Mouse (Mus musculus): ENCODE measurements around the gene Pmepa1. TPM values are rescaled to one million over a fixed set of nuclear protein-coding genes. Genes with fewer than 3 reads are reported as not detected.

Gene Pmepa1
- total and polyA plus RNA-seq, 2 experiments from 2014 or later, result 3.1 to 6.9 TPM

GRCm38 (mm10) chr2:173278846-173279580, 2.7 kb upstream of the Pmepa1 start:
- Histone ChIP-seq H3K36me3 (ENCODE audit: insufficient read depth) (no peaks in the 10 kb centered on the region), H3K9me3 (ENCODE audit: low read length) (no peaks in the 10 kb centered on the region), H3K4me3 (ENCODE audit: low read depth, low read length) (no peak overlapping the region), H3K4me2 (ENCODE audit: low read depth) (no peak overlapping the region), H3K4me1 (ENCODE audit: insufficient read depth) (peaks cover 11% of the 10 kb centered on the region; the same call in 1 of the 2 replicates), H3K27ac (ENCODE audit: low read depth, low read length) (no peak overlapping the region), H3K9ac (no peak overlapping the region), H3K27me3 (ENCODE audit: insufficient read depth, low read length) (no peaks in the 10 kb centered on the region)
- ATAC-seq (no peak), DNase-seq (no peak)
- 82% methylated on average over 16 of the region's 16 CpGs for WGBS
- peak; percentile 48 for TF ChIP-seq CTCF (IDR thresholded peaks at IDR 0.05; ENCODE audit: low read depth)

DNA sequence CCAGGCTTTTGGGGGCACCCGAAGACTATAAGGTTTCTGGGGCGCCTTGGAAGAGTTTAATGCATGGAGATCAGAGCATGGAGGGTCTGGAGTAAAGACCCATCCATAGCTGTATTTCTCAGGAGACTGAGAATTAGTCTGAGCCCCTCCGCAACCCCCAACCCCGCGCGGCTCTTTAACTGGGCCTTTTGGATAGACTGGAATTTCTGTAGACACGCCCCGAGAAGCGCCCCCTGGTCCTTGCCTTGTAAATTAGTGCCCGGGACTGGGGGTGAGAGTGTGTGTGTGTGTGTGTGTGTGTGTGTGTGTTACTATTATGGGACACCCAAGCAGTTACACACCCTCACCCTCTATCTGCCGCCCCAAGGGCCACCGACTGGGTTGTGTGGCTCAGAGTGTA, 526 bp upstream of the Pmepa1 start:
- H3K4me1 ChIP-seq (ENCODE audit: insufficient read depth), result peaks cover 14% of the 10 kb centered on the region; the same call in 1 of the 2 replicates
- no peak for TF ChIP-seq CTCF (IDR thresholded peaks at IDR 0.05; ENCODE audit: low read depth)
- peak overlapping the region; percentile 76 for H3K4me2 ChIP-seq (ENCODE audit: low read depth)
- H3K27ac ChIP-seq (ENCODE audit: low read depth, low read length), result peak overlapping the region; percentile 89
- WGBS, result 3% methylated on average over 12 of the region's 12 CpGs
- no peaks in the 10 kb centered on the region for H3K27me3 ChIP-seq (ENCODE audit: insufficient read depth, low read length)
- ATAC-seq, result peak; percentile 12
- peak overlapping the region; percentile 96 for H3K4me3 ChIP-seq (ENCODE audit: low read depth, low read length)
- no peaks in the 10 kb centered on the region for H3K9me3 ChIP-seq (ENCODE audit: low read length)
- H3K36me3 ChIP-seq (ENCODE audit: insufficient read depth), result no peaks in the 10 kb centered on the region
- DNase-seq, result no peak
- H3K9ac ChIP-seq, result peak overlapping the region; percentile 99

- no peaks in the 10 kb centered on the region for H3K27me3 ChIP-seq (ENCODE audit: insufficient read depth, low read length)
- no peak for TF ChIP-seq CTCF (IDR thresholded peaks at IDR 0.05; ENCODE audit: low read depth)
- DNase-seq (peak; percentile 62), ATAC-seq (peak; percentile 8)
- H3K9ac ChIP-seq, result peak overlapping the region; percentile 99
- WGBS, result under 1% methylated on average over 86 of the region's 93 CpGs
- no peaks in the 10 kb centered on the region for H3K36me3 ChIP-seq (ENCODE audit: insufficient read depth)
- H3K4me3 ChIP-seq (ENCODE audit: low read depth, low read length), result peak overlapping the region; percentile 96
- peak overlapping the region; percentile 76 for H3K4me2 ChIP-seq (ENCODE audit: low read depth)
- H3K9me3 ChIP-seq (ENCODE audit: low read length), result no peaks in the 10 kb centered on the region
- H3K4me1 ChIP-seq (ENCODE audit: insufficient read depth), result peaks cover 15% of the 10 kb centered on the region; the same call in 1 of the 2 replicates
- H3K27ac ChIP-seq (ENCODE audit: low read depth, low read length), result peak overlapping the region; percentile 89
Observed at GRCm38 (mm10) chr2:173275343-173276201, 761 bp downstream of the Pmepa1 start.

GRCm38 (mm10) chr2:173274428-173275342, 1.6 kb downstream of the Pmepa1 start:
- H3K4me1 ChIP-seq (ENCODE audit: insufficient read depth), result peaks cover 22% of the 10 kb centered on the region; the same call in 1 of the 2 replicates
- WGBS, result 10% methylated on average over 15 of the region's 15 CpGs
- no peak for ATAC-seq

DNA sequence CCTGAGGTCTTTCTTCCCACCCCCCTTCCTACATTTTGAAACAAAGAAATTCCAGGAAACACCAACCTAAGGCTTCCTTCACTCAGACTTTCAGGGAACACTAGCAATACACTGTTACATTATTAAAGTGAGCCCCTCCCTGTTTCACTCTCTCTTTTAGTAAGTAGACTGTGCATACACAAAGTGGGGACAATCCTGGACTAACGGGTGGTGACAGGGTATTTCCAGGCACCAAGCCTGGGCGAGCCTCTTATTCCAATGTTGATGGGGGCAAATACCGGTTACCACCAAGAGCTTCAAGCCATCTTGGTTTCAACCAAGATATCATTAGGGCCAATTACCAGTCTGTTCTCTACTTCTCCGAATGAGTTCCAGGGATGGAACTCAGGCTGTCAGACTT, 2.4 kb downstream of the Pmepa1 start:
- Histone ChIP-seq H3K4me3 (ENCODE audit: low read depth, low read length) (peak overlapping the region; percentile 96), H3K9ac (no peak overlapping the region; the same call in 1 of the 2 replicates), H3K9me3 (ENCODE audit: low read length) (no peaks in the 10 kb centered on the region), H3K4me2 (ENCODE audit: low read depth) (peak overlapping the region; percentile 76), H3K27ac (ENCODE audit: low read depth, low read length) (no peak overlapping the region), H3K27me3 (ENCODE audit: insufficient read depth, low read length) (no peaks in the 10 kb centered on the region), H3K36me3 (ENCODE audit: insufficient read depth) (no peaks in the 10 kb centered on the region), H3K4me1 (ENCODE audit: insufficient read depth) (peaks cover 24% of the 10 kb centered on the region; the same call in 1 of the 2 replicates)
- no peak for TF ChIP-seq CTCF (IDR thresholded peaks at IDR 0.05; ENCODE audit: low read depth)
- ATAC-seq, result no peak
- no peak for DNase-seq
- 33% methylated on average over 4 of the region's 4 CpGs for WGBS

More at GRCm38 (mm10) chr2:173274428-173275342, 1.6 kb downstream of the Pmepa1 start:
- H3K4me3 ChIP-seq (ENCODE audit: low read depth, low read length), result peak overlapping the region; percentile 96
- H3K27ac ChIP-seq (ENCODE audit: low read depth, low read length), result peak overlapping the region; percentile 89
- no peaks in the 10 kb centered on the region for H3K9me3 ChIP-seq (ENCODE audit: low read length)
- H3K36me3 ChIP-seq (ENCODE audit: insufficient read depth), result no peaks in the 10 kb centered on the region
- peak overlapping the region; percentile 99 for H3K9ac ChIP-seq
- DNase-seq, result peak; percentile 26
- no peaks in the 10 kb centered on the region for H3K27me3 ChIP-seq (ENCODE audit: insufficient read depth, low read length)
- TF ChIP-seq CTCF (IDR thresholded peaks at IDR 0.05; ENCODE audit: low read depth), result no peak
- H3K4me2 ChIP-seq (ENCODE audit: low read depth), result peak overlapping the region; percentile 76

DNA sequence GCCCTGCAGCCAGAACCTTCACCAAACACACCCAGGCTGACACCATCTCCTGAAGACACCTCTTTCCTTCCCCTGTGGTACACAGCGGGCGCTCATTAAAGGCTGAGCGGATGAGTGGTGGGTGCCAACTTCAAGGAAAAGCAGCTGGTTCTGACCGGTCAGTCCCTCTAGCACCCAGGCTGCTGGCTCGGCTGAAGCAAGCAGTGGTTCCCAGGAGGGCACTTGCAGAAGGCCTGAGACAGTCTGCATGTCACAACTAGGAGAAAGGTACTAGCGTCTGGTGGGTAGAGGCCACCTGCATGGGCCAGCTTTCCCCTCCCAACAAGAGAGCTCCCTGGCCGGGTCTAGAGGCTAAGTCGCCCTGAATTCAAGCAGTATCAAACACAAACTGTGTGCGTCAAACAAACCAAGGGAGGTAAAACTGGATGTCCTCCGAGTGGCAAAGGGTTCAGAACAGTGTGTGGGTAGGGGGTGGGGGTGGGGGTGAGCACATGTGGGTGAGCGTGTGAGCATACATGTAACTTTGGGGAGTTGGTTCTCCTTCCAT, 3.9 kb downstream of the Pmepa1 start:
- H3K9me3 ChIP-seq (ENCODE audit: low read length), result no peaks in the 10 kb centered on the region
- no peak overlapping the region for H3K4me3 ChIP-seq (ENCODE audit: low read depth, low read length)
- WGBS, result 72% methylated on average over 11 of the region's 11 CpGs
- peak overlapping the region; percentile 19 for H3K4me2 ChIP-seq (ENCODE audit: low read depth)
- no peak overlapping the region for H3K9ac ChIP-seq
- no peaks in the 10 kb centered on the region for H3K36me3 ChIP-seq (ENCODE audit: insufficient read depth)
- no peak for TF ChIP-seq CTCF (IDR thresholded peaks at IDR 0.05; ENCODE audit: low read depth)
- no peaks in the 10 kb centered on the region for H3K27me3 ChIP-seq (ENCODE audit: insufficient read depth, low read length)
- peaks cover 24% of the 10 kb centered on the region; the same call in 1 of the 2 replicates for H3K4me1 ChIP-seq (ENCODE audit: insufficient read depth)
- no peak for ATAC-seq
- no peak overlapping the region for H3K27ac ChIP-seq (ENCODE audit: low read depth, low read length)
- DNase-seq, result no peak

Data from forebrain, postnatal 0 days (tissue).